Mouse (Mus musculus) left cerebral cortex, adult 9 months (tissue): Measurements from ENCODE around the gene Ugt1a5.
"Not testable (repeated sequence)": the region's sequence is repeated elsewhere in the genome, so short reads cannot be mapped to it uniquely, and the experiment has no call there.

Experiments used
- DNase-seq, 2 experiments: peaks; one replicate each; pipeline ENCODE4 v3.0.0; 2022; ENCODE audit warnings: low spot score in 2 of 2

Ugt1a5 gene

GRCm38 (mm10) chr1:88224029-88224776 is 58.4 kb downstream of the Ugt1a5 start:
- DNase-seq: no peak

GRCm38 (mm10) chr1:88225301-88225700 is 59.5 kb downstream of the Ugt1a5 start:
- not testable (repeated sequence) for DNase-seq

- no peak for DNase-seq
These were observed 59.9 kb downstream of the Ugt1a5 start for GRCm38 (mm10) chr1:88225741-88226140.

- DNase-seq: peak in 1 of 2 experiments; percentile 24
These were observed 61.0 kb downstream of the Ugt1a5 start, which contains the start of gene Mroh2a for GRCm38 (mm10) chr1:88226670-88227379. Gene Mroh2a, plus strand, starts transcription at chr1:88226986.

- DNase-seq: peak in 1 of 2 experiments; percentile 10
These were observed 61.7 kb downstream of the Ugt1a5 start for GRCm38 (mm10) chr1:88227482-88227881.

- DNase-seq: no peak
These were observed 62.3 kb downstream of the Ugt1a5 start for GRCm38 (mm10) chr1:88228121-88228520.

GRCm38 (mm10) chr1:88229566-88229965 is 63.8 kb downstream of the Ugt1a5 start:
- no peak for DNase-seq

- no peak for DNase-seq
These were observed 64.2 kb downstream of the Ugt1a5 start for GRCm38 (mm10) chr1:88229986-88230385.

GRCm38 (mm10) chr1:88230421-88230820 is 64.6 kb downstream of the Ugt1a5 start:
- DNase-seq: no peak

GRCm38 (mm10) chr1:88230981-88231802 is 65.4 kb downstream of the Ugt1a5 start:
- DNase-seq: no peak

- DNase-seq: no peak
These were observed 66.1 kb downstream of the Ugt1a5 start for GRCm38 (mm10) chr1:88231803-88232499.

GRCm38 (mm10) chr1:88232664-88233380 is 67.0 kb downstream of the Ugt1a5 start:
- no peak for DNase-seq

GRCm38 (mm10) chr1:88233421-88234247 is 67.8 kb downstream of the Ugt1a5 start:
- DNase-seq: no peak

- no peak for DNase-seq
These were observed 68.4 kb downstream of the Ugt1a5 start for GRCm38 (mm10) chr1:88234248-88234610.

- DNase-seq: no peak
These were observed 68.8 kb downstream of the Ugt1a5 start for GRCm38 (mm10) chr1:88234646-88235045.

GRCm38 (mm10) chr1:88235046-88235893 is 69.5 kb downstream of the Ugt1a5 start:
- no peak for DNase-seq

- DNase-seq: no peak
These were observed 70.1 kb downstream of the Ugt1a5 start for GRCm38 (mm10) chr1:88235894-88236415.

- no peak for DNase-seq
These were observed 71.5 kb downstream of the Ugt1a5 start for GRCm38 (mm10) chr1:88237311-88237710.

- no peak for DNase-seq
These were observed 73.0 kb downstream of the Ugt1a5 start for GRCm38 (mm10) chr1:88238771-88239170.
